Mouse (Mus musculus) retina, postnatal 1 day (tissue): Measurements from ENCODE around the gene Hbs1l.

Source experiments
- DNase-seq: peaks from one replicate; pipeline ENCODE4 v3.0.0-alpha.2; 2012

Gene Hbs1l

DNA sequence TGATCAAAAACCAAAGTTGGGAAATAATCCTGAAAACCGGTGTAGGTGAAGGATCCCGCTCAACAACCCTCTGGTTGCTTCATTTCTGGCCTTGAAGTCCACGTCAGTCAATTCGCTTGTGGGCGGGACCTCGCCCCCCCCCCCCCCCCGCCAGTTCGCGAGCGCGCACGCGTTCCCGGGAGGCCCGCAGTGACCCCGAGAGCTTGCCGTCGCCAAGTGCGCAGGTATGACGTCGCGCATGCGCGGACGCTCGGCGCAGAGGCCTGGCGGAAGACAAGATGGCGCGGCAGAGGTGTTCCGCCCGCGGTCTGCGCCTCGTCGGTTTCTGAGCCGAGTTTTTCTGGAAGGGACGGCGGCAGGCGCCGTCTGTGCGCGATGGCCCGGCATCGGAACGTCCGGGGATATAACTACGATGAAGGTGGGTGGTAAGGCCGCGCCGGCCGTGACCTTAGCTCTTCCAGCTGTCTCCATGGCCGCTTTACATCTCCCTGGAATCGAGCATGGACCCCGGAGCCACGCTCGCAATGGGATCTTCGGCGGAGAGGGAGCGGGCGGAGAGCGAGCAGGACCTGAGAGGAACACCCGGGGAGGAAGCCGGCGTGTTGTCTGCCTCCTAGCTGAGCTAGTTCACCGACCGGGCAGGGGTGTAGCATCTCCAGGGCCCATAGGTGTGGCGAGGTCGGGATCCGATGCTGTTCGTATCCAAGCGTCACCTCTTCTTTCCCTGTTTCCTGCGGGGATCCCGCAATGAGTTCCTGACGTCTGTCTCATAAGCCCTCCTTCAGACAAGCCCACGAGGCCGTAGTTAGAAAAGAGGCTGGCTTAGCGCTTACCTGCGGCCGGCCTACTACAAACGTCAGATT lies at the start of gene Hbs1l:
Gene Hbs1l (plus strand): TSS at position 221 of the 863 bp plus-strand sequence.
- DNase-seq, result peak; percentile 97

DNA sequence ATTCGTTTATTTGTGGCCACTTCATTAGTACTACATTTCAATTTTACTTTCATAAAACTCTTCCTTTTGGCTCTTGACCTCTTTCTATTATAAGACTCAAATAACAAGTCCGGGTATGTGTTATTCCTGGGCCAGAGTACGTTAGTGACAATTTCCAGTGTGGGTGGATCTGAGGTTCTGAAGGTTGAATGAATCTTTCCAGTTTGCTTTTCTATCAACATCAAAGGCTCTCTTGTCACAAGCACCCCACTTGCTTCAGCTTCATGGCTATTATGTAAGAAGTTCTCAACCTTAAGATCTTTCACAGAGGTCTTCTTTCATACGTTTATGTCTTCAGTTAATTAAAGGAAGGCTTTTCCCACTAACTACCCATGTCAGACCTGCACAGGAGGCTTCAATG lies 47.2 kb upstream of the Hbs1l start:
- DNase-seq, result no peak

DNA sequence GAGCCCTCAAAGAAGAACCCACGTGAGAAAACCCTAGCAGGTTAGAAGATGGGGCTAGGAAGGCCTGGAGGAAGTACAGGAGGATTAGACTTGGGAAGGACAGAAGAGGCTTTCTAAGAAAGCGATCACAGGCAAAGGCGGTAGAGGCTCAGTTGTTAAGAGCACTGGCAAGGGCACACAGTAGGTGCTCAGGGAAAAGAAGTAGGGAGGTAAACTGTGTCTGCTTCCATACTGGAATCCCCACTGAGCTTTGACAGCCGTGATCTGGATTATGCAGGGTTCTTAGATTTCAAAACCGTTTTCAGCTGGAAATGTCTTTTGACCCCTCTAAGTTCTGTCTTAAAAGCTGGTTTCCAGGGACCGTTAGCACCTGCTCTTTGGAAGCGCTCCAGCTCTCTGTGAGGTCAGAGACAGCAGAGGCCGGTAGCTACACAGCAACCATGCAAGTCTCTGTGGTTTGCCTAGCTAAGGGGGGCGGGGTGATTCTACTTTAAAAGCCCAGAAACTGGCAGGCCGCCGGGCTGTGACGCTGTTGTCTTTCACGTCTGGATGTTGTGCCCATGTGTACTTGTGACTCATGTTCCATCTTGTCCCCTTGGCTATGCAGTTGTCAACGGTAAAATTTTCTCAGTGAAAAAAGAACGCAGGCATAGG lies 43.8 kb upstream of the Hbs1l start:
- no peak for DNase-seq

DNA sequence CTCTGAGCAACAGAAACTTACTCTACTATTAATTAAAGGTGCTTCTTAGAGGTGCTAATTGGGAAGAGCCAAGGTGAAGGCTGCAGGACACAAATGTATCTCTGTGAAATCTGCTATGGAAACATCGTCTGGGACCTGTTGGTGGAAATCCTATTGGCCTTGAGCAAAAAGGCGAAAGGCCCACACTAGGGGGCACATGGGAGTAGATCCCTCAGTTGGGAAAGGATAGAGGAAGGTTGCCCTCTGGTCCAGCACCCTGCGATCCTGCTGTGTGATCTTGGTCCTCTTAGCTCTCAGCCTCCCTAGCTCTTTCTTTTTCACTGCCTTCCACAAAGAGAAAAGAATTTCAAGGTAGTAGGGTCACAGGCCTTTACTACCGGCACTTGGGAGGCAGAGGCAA lies 43.0 kb upstream of the Hbs1l start:
- DNase-seq, result no peak

DNA sequence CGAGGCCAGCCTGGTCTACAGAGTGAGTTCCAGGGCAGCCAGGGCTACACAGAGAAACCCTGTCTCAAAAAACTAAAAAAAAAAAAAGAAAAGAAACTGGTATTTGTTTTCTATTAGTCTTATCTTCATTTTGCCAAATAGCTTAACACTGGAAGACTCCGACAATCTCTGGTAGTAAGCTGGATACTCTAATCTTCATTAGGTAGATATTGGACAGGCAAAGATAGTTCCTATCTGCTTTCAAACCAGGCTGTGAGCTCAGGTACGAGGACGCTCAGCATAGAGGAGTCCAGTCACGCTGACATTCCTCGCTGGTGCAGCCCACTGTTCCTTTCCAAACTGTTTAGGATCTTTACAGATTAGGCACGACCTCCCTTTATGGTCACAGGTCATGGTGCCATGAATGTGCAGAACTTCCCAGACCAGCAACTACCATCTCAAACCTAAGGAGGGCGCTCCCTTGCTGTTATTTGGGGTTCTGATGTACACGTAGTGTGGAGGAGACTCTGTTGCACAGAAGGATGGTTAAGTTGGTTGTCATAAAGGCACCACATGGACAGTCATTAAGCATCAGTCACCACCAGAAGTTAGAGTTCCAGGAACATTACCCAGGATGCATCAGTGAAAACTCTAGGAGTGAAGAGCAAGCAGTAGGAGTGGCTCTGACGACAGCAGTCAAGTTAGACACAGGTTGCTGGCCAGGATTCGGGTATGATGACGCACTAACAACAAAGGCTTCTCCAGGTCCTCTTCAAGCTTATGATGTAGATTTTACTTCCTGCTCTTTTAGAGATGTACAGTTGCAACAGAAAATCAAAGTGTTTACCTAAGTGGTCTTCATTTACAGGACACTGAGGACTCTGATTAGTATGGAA lies 41.3 kb upstream of the Hbs1l start:
- no peak for DNase-seq

DNA sequence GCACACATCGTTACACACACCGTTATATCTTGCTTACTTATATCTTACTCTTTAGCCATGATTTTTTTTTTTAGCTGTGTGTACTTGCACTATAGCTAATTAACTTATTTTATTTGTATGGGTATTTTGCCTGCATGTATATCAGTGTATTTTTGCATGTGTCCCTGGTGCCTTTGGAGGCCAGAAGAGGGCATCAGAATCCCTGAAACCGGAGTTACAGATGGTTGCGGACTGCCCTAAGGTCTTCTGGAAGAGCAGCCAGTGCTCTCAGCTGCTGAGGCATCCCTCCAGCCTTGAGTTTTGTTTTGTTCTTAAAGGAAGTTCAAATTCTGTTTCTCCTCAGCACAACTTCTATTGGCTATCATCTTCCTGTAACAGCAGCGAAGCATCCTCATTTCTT lies 38.5 kb upstream of the Hbs1l start:
- DNase-seq, result no peak

DNA sequence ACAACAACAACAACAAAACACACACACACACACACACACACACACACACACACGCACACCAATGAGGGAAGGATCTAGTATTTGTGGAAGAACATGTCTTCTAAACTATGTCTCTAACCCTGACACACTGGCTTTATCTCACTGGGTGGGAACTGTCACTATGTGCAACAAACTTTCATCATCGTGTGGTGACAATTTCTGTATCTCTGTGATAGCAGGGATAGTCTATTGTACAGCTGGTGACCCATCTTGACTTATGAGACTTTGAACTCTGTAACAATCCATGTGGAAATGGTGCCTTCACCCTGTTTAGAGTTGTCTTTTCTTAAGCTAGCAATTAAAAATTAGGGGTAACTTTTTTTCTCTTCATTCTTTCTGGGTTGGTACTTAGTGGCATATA lies 36.1 kb upstream of the Hbs1l start:
- DNase-seq, result no peak

DNA sequence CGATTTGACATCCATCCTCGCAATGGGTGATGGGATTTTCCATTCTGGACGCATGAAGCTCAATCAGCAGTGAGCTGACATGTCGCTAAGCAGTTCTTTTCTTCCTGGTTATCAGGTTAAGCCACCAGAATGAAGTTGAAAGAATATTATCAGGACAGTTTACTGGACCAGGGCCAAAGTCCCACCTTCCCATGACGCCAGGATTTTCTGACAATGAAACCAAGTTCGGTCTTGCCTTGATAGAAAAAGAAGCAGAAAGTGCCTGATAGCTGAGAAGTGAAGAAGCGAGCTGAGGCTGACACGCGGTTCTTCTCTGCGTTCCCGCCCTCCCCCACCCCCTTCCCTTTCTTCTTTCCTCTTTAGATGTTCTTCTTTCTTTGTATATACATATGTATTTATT lies 30.6 kb upstream of the Hbs1l start:
- DNase-seq, result no peak

DNA sequence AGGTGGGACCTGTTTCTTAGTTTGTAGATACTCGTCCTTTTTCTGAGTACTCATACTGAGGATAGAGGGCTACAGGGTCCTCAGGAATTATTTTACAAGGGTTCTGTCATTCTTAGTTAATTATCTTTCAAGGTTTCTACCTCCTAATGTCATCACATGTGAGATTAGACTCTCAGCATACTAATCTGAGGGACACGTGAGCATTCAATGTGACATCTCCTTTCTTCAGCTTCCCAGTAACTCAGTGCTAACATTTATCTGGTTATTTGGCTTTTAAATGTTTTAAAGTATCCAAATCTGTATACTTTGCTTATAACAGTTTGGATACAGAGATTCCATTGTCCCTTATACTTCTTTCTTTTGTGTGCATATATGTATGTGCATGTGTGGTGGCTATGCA lies 28.3 kb upstream of the Hbs1l start:
- DNase-seq, result no peak

DNA sequence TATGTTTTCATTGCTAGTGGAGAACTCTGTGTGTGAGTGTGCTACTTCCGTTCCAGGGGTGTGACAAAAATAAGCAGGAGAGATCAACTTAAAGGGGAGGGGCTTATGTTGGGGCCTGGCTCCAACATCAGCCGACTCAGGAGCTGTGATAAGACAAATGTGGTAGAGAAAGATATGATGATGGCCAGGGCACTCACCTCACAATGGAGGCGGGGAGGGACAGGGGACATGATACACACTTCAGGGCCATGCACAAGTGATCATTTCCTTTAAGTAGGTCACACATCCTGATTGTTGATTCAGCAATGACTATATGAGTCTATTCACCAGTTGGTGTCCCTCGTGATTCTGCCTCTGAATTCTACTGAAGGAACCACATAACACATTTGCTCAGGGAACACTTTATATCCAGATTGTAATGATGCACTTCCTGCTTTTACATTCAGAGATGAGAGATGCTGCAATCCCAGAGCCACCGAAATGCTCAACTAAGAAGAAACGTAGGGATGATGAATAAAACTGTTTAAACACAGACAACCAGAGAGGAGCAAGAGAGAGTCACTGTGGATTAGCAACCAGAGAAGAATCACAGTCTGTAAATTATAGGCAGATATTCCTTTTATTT lies 26.9 kb upstream of the Hbs1l start:
- DNase-seq, result no peak

DNA sequence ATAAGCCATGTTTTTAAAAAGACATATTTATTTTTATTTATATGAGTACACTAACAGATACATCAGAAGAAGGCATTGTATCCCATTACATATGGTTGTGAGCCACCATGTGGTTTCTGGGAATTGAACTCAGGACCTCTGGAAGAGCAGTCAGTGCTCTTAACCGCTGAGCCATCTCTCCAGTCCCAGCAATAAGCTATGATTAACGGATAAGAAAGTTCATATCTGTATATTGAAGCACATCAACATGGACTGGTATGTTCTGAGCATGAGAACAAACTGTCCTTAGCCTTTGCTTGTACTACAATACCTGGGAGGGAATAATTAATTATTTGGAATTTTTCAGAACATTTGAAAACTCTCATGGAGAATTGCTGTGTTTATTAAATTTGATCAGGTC lies 25.9 kb upstream of the Hbs1l start:
- no peak for DNase-seq

DNA sequence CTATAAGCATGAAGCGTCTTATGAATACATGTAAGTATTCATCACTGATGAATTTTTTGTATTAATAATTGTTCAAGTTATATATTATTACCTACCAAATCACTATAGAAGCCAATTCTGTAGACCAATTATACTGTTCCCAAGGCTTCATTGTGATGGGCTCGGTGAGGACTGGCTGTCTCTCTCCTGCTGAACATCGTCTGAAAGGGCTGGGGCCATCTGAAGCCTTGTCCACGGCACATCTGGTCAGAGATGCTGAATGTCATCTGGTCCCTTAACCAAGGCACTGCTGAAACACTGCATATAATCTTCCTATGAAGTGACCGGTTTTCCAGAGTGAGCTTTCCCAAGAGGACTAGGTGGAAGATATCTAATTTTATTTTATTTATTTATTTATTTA lies 24.9 kb upstream of the Hbs1l start:
- no peak for DNase-seq

DNA sequence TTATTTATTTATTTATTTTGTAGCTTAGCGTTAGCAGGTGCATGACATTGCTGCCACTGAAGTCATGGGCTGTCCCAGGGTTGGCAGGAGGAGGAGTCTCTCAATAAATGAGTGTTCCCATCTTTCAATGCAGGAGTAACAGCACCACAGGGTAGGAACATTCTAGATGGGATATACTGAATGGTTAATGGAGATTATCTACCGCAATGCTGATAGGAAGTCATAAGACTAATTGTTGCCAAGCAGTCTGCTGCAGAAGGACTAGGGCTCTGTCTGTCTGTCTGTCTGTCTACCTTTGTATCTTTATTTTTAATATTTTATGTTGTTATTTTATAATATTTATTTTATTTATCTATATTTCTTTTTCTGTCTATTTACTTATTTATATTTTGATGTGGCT lies 24.5 kb upstream of the Hbs1l start:
- no peak for DNase-seq

DNA sequence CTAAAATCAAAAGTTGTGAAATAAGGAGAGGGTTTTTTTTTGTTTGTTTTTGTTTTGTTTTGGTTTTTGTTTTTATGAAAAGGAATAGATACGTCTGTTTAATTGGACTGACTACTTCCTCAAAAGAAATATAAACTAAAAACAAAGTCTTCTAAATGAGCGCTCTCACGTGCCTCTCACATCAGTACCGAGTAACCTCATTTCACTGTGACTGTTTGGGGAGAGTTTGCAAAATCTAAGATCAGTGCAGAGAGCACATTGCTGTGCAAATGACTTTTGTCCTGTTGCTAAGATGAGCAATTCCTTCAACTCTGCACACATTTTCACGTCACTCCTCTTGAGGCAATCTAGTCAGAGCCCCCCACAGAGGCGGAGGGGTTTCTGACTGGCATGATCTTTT lies 24.0 kb upstream of the Hbs1l start:
- DNase-seq, result no peak

DNA sequence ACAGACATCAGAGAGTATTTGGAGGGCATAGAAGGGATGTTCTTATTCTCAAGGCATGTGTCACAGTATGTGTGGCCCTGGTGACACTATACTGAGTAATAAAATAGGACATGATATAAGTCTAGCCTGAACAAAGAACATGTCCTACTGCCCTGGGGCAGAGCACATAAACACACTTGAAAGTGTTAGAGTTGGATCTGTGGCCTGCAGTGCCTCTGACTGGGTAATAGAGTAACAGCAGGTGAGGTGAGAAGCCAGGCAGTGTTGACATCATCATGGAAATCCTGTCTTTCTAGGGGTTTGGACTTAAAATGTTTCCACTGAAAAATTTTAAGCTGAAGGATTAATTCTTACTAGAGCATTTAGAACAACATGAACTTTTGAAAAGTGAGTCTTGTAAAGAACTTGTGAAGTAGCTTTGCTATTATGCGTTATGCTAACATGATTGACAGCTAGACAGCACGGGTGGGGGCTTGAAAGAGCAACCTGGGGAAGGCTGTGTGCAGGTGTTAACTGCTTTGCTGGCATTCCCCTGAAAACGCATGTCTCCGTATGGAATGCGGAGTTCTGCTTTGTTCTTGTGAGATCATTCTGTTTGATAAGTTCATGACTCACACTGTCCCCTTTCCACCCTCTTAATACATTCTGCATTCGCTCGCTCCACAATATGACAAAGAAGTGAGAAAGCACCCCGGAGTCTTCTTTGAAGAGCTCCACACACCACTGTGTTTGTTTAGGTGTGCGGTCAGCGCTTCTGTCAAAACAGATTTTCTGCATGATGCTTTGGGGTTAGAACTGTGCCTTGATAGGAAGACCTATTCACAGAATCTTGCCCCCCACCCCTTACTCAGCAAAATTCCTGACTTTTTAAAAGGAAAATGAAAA lies 8.3 kb upstream of the Hbs1l start:
- peak; percentile 18 for DNase-seq

DNA sequence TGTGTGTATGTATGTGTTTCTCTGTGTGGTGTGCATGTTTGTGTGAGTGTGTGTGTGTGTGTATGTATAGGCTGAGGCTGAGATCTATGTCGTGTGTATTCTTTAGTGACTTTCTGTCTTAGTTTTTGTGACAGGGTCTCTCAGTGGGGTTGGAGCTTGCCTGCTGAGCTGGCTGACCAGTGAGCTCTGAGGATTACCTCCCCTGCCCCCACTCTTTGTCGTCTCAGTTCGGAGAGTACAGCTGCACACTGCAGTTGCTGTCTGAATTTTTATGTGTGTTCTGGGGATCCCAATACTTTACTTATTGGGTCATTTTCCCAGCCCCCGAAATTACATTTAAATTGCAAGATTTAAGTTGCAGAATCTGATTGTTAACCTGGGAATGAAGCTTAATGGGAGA lies 4.6 kb upstream of the Hbs1l start:
- no peak for DNase-seq

DNA sequence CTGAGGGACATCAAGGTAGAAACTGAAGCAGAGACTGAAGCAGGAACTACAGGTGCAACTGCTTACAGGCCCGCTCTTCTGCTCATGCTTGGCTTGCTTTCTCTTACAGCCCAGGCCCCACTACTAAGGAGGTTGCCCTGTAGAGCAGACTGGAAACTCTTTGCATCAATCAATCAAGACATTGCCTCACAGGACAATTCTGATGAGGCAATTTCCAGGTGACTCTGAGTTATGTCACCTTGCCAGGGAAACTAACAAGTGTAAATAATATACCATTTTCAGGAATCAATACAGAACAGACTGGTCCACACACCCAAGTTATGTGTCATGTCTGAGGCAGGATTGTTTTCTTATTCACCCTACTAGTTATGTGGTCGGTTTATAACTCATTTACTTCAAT lies 1.6 kb upstream of the Hbs1l start:
- no peak for DNase-seq

DNA sequence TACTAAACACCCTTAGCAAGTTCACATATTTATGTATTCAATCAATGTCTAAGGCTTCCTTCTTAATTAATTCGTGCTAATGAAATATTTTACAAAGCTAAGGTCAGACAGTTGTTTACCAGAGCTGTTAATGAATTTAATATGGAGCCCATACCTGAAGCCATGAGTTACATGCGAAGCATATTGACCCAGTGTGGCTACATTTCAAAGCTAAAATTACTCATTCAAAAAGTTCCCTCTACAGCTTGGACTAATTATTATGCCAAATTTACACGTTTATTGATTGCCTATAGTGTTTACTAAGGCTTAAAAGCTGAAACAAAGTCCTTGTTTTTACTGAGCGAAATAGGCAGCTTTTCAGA lies 401 bp upstream of the Hbs1l start:
- no peak for DNase-seq

DNA sequence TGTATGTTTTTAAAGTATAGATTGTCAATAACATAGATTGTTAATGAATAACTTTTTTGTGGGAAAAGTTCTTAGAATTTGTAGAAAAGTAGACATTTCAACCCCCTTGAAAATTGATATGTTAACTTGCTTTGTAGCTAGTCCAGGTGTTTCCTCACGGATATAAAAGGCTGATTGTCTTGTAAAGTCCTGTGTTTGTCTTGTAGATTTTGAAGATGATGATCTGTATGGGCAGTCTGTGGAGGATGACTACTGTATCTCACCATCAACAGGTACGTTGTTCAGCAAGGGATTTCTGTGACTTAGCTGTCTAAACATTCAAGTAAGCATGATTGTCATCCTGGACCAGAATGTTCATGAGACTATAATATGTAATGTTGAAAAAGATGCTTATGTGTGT lies 3.2 kb downstream of the Hbs1l start:
- DNase-seq, result no peak

DNA sequence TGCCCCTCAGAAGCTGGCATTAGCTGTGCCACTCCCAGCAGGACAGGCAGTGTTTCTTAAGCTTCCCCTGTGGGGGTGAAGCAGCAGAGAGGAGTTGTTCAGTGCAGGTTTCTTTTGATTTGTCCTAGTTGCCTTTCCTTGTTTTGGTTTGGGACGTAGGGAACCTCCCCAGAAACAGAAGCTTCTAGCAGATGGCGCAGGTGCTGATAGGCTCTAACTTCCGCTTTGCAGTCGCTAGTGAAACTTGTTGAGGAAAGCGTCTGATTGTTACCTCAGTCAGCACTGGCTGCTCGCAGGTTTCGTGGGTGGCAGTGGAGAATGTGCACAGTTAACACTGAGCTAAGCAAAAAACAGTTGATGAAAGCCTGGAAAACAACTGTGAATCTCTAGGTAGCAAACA lies 6.0 kb downstream of the Hbs1l start:
- DNase-seq, result no peak

DNA sequence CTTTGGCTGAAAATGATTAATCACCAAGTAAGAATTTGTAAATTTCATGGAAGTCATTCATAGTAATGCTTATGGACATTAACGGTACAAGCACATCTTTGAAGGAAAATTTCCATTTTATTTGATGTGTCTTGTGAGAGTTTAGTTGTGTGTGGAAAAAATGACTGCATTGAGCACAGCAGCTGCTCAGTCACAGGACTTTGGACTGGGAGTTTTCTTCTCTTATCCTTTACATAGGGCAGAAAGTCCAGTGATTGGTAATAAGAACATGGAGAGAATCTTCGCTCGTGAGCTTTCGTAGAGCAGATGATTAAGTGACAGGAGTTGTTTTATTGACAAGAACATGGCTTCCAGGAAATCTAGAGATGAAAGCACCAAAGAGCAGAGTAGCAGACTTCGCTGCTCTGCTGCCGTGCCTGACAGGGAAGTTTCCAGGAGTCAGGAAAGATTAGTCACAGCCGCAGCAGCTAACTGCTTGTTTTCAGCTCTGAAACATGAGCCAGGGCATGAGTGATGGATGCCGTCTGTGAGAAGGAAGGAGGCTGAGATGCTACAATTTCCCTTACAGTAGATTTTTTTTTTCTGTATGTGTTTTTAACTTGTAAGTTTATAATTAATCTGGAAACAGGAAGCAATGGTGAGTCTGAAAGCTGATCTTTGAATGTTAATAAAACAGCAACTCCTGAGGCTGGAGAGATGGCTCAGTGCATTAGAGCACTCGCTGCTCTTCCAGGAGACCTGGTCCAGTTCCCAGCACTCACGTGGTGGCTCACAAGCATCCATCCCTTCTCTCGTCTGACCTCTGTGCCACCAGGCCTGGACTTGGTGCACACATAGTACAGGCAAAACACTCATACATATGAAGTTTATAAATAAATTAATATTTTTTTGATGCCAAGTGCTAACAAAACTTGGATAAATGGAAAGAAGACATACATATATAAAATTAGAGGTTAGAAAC lies 9.2 kb downstream of the Hbs1l start:
- no peak for DNase-seq
